18 mouse cellular contexts compared by ENCODE assay signal in the genomic region with DNA sequence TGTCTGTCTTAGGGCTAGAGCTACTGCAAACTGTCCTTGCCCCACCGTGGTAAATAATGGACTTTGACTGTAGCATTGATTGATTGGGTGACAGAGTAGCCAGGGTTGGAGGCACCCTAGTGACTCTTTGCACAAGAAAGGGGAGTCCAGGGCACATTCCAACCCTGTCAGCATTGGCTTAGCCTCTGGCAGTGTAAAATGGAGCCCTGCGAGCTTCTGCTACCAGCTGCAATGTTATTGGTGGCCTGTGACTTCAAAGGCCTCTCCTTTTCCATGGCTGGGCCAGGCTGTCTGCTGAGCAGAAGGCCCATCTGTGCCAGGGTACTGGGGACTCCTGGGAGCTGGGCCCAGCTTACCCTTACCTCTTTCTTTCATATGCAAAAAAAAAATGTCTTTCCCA.
DNase-seq lines count a peak whose midpoint lies in the region; ATAC-seq lines count a peak whose summit lies in the region.
"Had no signal": no experiment of that assay in that cellular context is flagged by ENCODE, and none has a peak within 500 bp of the region (broad histone marks: within the 10 kb centered on the region; RNA-seq: fewer than 3 reads in every experiment).

No protein-coding gene starts in this region.

- H3K4me1 ChIP-seq in midbrain, embryonic 11.5 days (ENCODE audit: control insufficient read depth, insufficient read depth, low read length), result no peaks in the 10 kb centered on the region
- peaks cover 5% of the 10 kb centered on the region; the same call in 1 of the 2 replicates for H3K4me1 ChIP-seq in midbrain, embryonic 10.5 days
- peaks cover 2% of the 10 kb centered on the region; the same call in 1 of the 2 replicates for H3K4me1 ChIP-seq in stomach, embryonic 15.5 days
- no peaks in the 10 kb centered on the region for H3K4me1 ChIP-seq in forebrain, embryonic 11.5 days (replicated peaks; ENCODE audit: control insufficient read depth, insufficient read depth, low read length)
- H3K4me1 ChIP-seq in neural tube, embryonic 15.5 days, result 0 out of 2 replicates have a peak, but pooled peaks cover 4% of the 10 kb centered on the region
- H3K4me1 ChIP-seq: neural tube, embryonic 12.5 days had no signal

- peak; percentile 32 for DNase-seq in embryo, embryonic 10 days (ENCODE audit: low spot score)
- no peak for DNase-seq in embryo, embryonic 11 days
- peak; percentile 35 for DNase-seq in midbrain, embryonic 11.5 days (ENCODE audit: low spot score, missing footprints)
- DNase-seq in midbrain, embryonic 10.5 days (ENCODE audit: low spot score), result no peak
- DNase-seq in liver, result peak; percentile 43
- no peak for DNase-seq in forebrain, embryonic 11.5 days (ENCODE audit: low spot score)
- DNase-seq: adrenal gland, postnatal 25 days; B cell, adult 2 months; gastrocnemius, postnatal 14 days; heart, postnatal 4 days; kidney, postnatal 25 days; lung, postnatal 14 days had no signal

- no peaks in the 10 kb centered on the region for H3K27me3 ChIP-seq in midbrain, embryonic 11.5 days (ENCODE audit: control insufficient read depth, insufficient read depth, low read length)
- H3K27me3 ChIP-seq in midbrain, embryonic 10.5 days (ENCODE audit: low read depth, poor library complexity, severe bottlenecking), result peaks cover 5% of the 10 kb centered on the region; the same call in 1 of the 2 replicates
- H3K27me3 ChIP-seq in stomach, embryonic 15.5 days (replicated peaks), result no peaks in the 10 kb centered on the region
- no peaks in the 10 kb centered on the region for H3K27me3 ChIP-seq in forebrain, embryonic 11.5 days (ENCODE audit: control insufficient read depth, insufficient read depth, low read length)
- peaks cover 4% of the 10 kb centered on the region; the same call in 1 of the 2 replicates for H3K27me3 ChIP-seq in neural tube, embryonic 15.5 days (replicated peaks)
- H3K27me3 ChIP-seq: neural tube, embryonic 12.5 days had no signal

- H3K4me3 ChIP-seq in midbrain, embryonic 11.5 days (ENCODE audit: low read depth, low read length), result no peak overlapping the region
- H3K4me3 ChIP-seq in midbrain, embryonic 10.5 days, result no peak overlapping the region
- no peak overlapping the region for H3K4me3 ChIP-seq in stomach, embryonic 15.5 days (replicated peaks)
- H3K4me3 ChIP-seq in forebrain, embryonic 11.5 days (ENCODE audit: low read depth, low read length), result no peak overlapping the region
- no peak overlapping the region for H3K4me3 ChIP-seq in neural tube, embryonic 15.5 days (replicated peaks)
- H3K4me3 ChIP-seq: limb, embryonic 13.5 days; neural tube, embryonic 12.5 days had no signal

- no peak for ATAC-seq in midbrain, embryonic 11.5 days (ENCODE audit: low FRiP score)
- ATAC-seq in stomach, embryonic 15.5 days (ENCODE audit: insufficient read depth, low FRiP score, low read depth), result peak; percentile 67; the same call in 1 of the 2 replicates
- no peak for ATAC-seq in forebrain, embryonic 11.5 days (replicated peaks; ENCODE audit: low FRiP score)
- no peak for ATAC-seq in neural tube, embryonic 15.5 days (ENCODE audit: low FRiP score)
- ATAC-seq: midbrain, embryonic 16.5 days had no signal

- H3K27ac ChIP-seq in midbrain, embryonic 11.5 days (ENCODE audit: low read depth, low read length), result no peak overlapping the region
- no peak overlapping the region for H3K27ac ChIP-seq in midbrain, embryonic 10.5 days (replicated peaks)
- no peak overlapping the region for H3K27ac ChIP-seq in stomach, embryonic 15.5 days
- H3K27ac ChIP-seq in forebrain, embryonic 11.5 days (ENCODE audit: low read depth, low read length), result no peak overlapping the region
- H3K27ac ChIP-seq in neural tube, embryonic 15.5 days (replicated peaks), result no peak overlapping the region
- H3K27ac ChIP-seq: neural tube, embryonic 12.5 days had no signal

- H3K4me2 ChIP-seq in midbrain, embryonic 11.5 days, result no peak overlapping the region
- H3K4me2 ChIP-seq in stomach, embryonic 15.5 days, result no peak overlapping the region
- H3K4me2 ChIP-seq in forebrain, embryonic 11.5 days (ENCODE audit: low read depth, low read length, severe bottlenecking), result no peak overlapping the region
- H3K4me2 ChIP-seq in neural tube, embryonic 15.5 days, result no peak overlapping the region
- H3K4me2 ChIP-seq: heart, embryonic 11.5 days; limb, embryonic 13.5 days; neural tube, embryonic 12.5 days had no signal

- H3K9ac ChIP-seq in midbrain, embryonic 11.5 days (ENCODE audit: low read length), result no peak overlapping the region
- no peak overlapping the region for H3K9ac ChIP-seq in stomach, embryonic 15.5 days
- H3K9ac ChIP-seq in forebrain, embryonic 11.5 days (ENCODE audit: low read length), result no peak overlapping the region
- H3K9ac ChIP-seq in neural tube, embryonic 15.5 days (replicated peaks), result no peak overlapping the region
- H3K9ac ChIP-seq: limb, embryonic 13.5 days; neural tube, embryonic 12.5 days had no signal

- H3K36me3 ChIP-seq in midbrain, embryonic 11.5 days (ENCODE audit: control insufficient read depth, insufficient read depth, low read length), result no peaks in the 10 kb centered on the region
- H3K36me3 ChIP-seq in midbrain, embryonic 10.5 days, result no peaks in the 10 kb centered on the region
- no peaks in the 10 kb centered on the region for H3K36me3 ChIP-seq in stomach, embryonic 15.5 days
- no peaks in the 10 kb centered on the region for H3K36me3 ChIP-seq in forebrain, embryonic 11.5 days (ENCODE audit: control insufficient read depth, insufficient read depth, low read length)
- no peaks in the 10 kb centered on the region for H3K36me3 ChIP-seq in neural tube, embryonic 15.5 days
- H3K36me3 ChIP-seq: limb, embryonic 13.5 days; neural tube, embryonic 12.5 days had no signal

- no peaks in the 10 kb centered on the region for H3K9me3 ChIP-seq in midbrain, embryonic 11.5 days (ENCODE audit: control insufficient read depth, low read length)
- no peaks in the 10 kb centered on the region for H3K9me3 ChIP-seq in midbrain, embryonic 10.5 days (replicated peaks)
- H3K9me3 ChIP-seq in stomach, embryonic 15.5 days, result no peaks in the 10 kb centered on the region
- no peaks in the 10 kb centered on the region for H3K9me3 ChIP-seq in forebrain, embryonic 11.5 days (ENCODE audit: control insufficient read depth, low read length)
- no peaks in the 10 kb centered on the region for H3K9me3 ChIP-seq in neural tube, embryonic 15.5 days (replicated peaks)
- H3K9me3 ChIP-seq: limb, embryonic 13.5 days; neural tube, embryonic 12.5 days had no signal

- WGBS in midbrain, embryonic 11.5 days, result 71% methylated on average over 2 of the region's 2 CpGs
- WGBS in midbrain, embryonic 10.5 days, result 71% methylated on average over 2 of the region's 2 CpGs
- 33% methylated on average over 2 of the region's 2 CpGs for WGBS in stomach, embryonic 15.5 days
- WGBS in forebrain, embryonic 11.5 days, result 77% methylated on average over 2 of the region's 2 CpGs
- 18% methylated on average over 2 of the region's 2 CpGs for WGBS in neural tube, embryonic 15.5 days

Comparison
In these comparisons a context has a peak if more than half of its experiments do, and no peak if none do; other contexts are left out.
1. DNase-seq: peak in embryo, embryonic 10 days (single experiment), midbrain, embryonic 11.5 days (single experiment) and liver (single experiment); none in embryo, embryonic 11 days (single experiment), midbrain, embryonic 10.5 days (single experiment) and forebrain, embryonic 11.5 days (single experiment).